Mouse (Mus musculus): ENCODE measurements around the gene Ctsd. TPM values are rescaled to one million over a fixed set of nuclear protein-coding genes. Genes with fewer than 3 reads are reported as not detected.
"Not testable (repeated sequence)": the region's sequence is repeated elsewhere in the genome, so short reads cannot be mapped to it uniquely, and the experiment has no call there.

The Ctsd gene
- total RNA-seq, 2 experiments from 2014 or later = 115 to 170 TPM

- ATAC-seq (replicated peaks; ENCODE audit: poor library complexity) = 0 out of 2 replicates have a peak, but pooled peaks have one; percentile 1
Observed at GRCm38 (mm10) chr7:142341564-142342246, 46.1 kb downstream of the Ctsd start.

- ATAC-seq (replicated peaks; ENCODE audit: poor library complexity) = peak; percentile 91
Observed at GRCm38 (mm10) chr7:142340269-142340970, 47.4 kb downstream of the Ctsd start.

GRCm38 (mm10) chr7:142335151-142335550 lies 52.7 kb downstream of the Ctsd start:
- no peak for ATAC-seq (replicated peaks; ENCODE audit: poor library complexity)

GRCm38 (mm10) chr7:142334246-142334645 lies 53.6 kb downstream of the Ctsd start:
- ATAC-seq (replicated peaks; ENCODE audit: poor library complexity) = peak; percentile 90

GRCm38 (mm10) chr7:142332741-142333140 lies 55.1 kb downstream of the Ctsd start:
- ATAC-seq (replicated peaks; ENCODE audit: poor library complexity) = not testable (repeated sequence)

- ATAC-seq (replicated peaks; ENCODE audit: poor library complexity) = no peak
Observed at GRCm38 (mm10) chr7:142331281-142331680, 56.6 kb downstream of the Ctsd start.

- no peak; the same call in 1 of the 2 replicates for ATAC-seq (replicated peaks; ENCODE audit: poor library complexity)
Observed at GRCm38 (mm10) chr7:142330271-142330724, 57.5 kb downstream of the Ctsd start.

GRCm38 (mm10) chr7:142328507-142328906 lies 59.3 kb downstream of the Ctsd start:
- ATAC-seq (replicated peaks; ENCODE audit: poor library complexity) = no peak

GRCm38 (mm10) chr7:142326714-142327445 lies 61.0 kb downstream of the Ctsd start:
- no peak for ATAC-seq (replicated peaks; ENCODE audit: poor library complexity)

Other genes starting within 250 kb of the Ctsd start
- not detected in 2 replicates for gene Gm45337, start 243.4 kb downstream of the Ctsd start, total RNA-seq (2015)
- not detected in 2 replicates for gene Gm45337, start 243.4 kb downstream of the Ctsd start, total RNA-seq (2017)
- gene Gm29735, start 230.9 kb downstream of the Ctsd start, total RNA-seq (2015) = not detected in 2 replicates
- not detected in 2 replicates for gene Gm29735, start 230.9 kb downstream of the Ctsd start, total RNA-seq (2017)
- not detected in 2 replicates for gene Gm4553, start 222.3 kb downstream of the Ctsd start, total RNA-seq (2015)
- gene Gm4553, start 222.3 kb downstream of the Ctsd start, total RNA-seq (2017) = not detected in 2 replicates
- not detected in 2 replicates for gene Krtap5-2, start 212.0 kb downstream of the Ctsd start, total RNA-seq (2015)
- not detected in 2 replicates for gene Krtap5-2, start 212.0 kb downstream of the Ctsd start, total RNA-seq (2017)
- not detected in 2 replicates for gene Gm10153, start 197.6 kb downstream of the Ctsd start, total RNA-seq (2015)
- not detected in 2 replicates for gene Gm10153, start 197.6 kb downstream of the Ctsd start, total RNA-seq (2017)
- gene Krtap5-3, start 186.7 kb downstream of the Ctsd start, total RNA-seq (2015) = not detected in 2 replicates
- gene Krtap5-3, start 186.7 kb downstream of the Ctsd start, total RNA-seq (2017) = not detected in 2 replicates
- gene Gm7579, start 176.2 kb downstream of the Ctsd start, total RNA-seq (2015) = not detected in 2 replicates
- not detected in 2 replicates for gene Gm7579, start 176.2 kb downstream of the Ctsd start, total RNA-seq (2017)
- not detected in 2 replicates for gene Krtap5-5, start 158.1 kb downstream of the Ctsd start, total RNA-seq (2015)
- not detected in 2 replicates for gene Krtap5-5, start 158.1 kb downstream of the Ctsd start, total RNA-seq (2017)
- gene Gm40460, start 147.0 kb downstream of the Ctsd start, total RNA-seq (2015) = not detected in 2 replicates
- gene Gm40460, start 147.0 kb downstream of the Ctsd start, total RNA-seq (2017) = not detected in 2 replicates
- gene Gm2431, start 129.7 kb downstream of the Ctsd start, total RNA-seq (2015) = not detected in 2 replicates
- not detected in 2 replicates for gene Gm2431, start 129.7 kb downstream of the Ctsd start, total RNA-seq (2017)
- not detected in 2 replicates for gene Gm4559, start 113.7 kb downstream of the Ctsd start, total RNA-seq (2015)
- gene Gm4559, start 113.7 kb downstream of the Ctsd start, total RNA-seq (2017) = not detected in 2 replicates
- gene Krtap5-1, start 90.9 kb downstream of the Ctsd start, total RNA-seq (2015) = not detected in 2 replicates
- not detected in 2 replicates for gene Krtap5-1, start 90.9 kb downstream of the Ctsd start, total RNA-seq (2017)
- not detected in 2 replicates for gene Krtap5-4, start 84.5 kb downstream of the Ctsd start, total RNA-seq (2015)
- not detected in 2 replicates for gene Krtap5-4, start 84.5 kb downstream of the Ctsd start, total RNA-seq (2017)
- not detected in 2 replicates for gene Ifitm10, start 14.3 kb downstream of the Ctsd start, total RNA-seq (2015)
- gene Ifitm10, start 14.3 kb downstream of the Ctsd start, total RNA-seq (2017) = not detected in 2 replicates
- gene Gm49369, start 5.4 kb downstream of the Ctsd start, total RNA-seq (2015) = not detected in 2 replicates
- 25.2 and 59.0 TPM in 2 replicates for gene Gm49369, start 5.4 kb downstream of the Ctsd start, total RNA-seq (2017)
- gene Syt8, start 46.8 kb upstream of the Ctsd start, total RNA-seq (2015) = not detected in 2 replicates
- gene Syt8, start 46.8 kb upstream of the Ctsd start, total RNA-seq (2017) = not detected in 2 replicates
- 6.0 and 8.0 TPM in 2 replicates for gene Tnni2, start 53.8 kb upstream of the Ctsd start, total RNA-seq (2015)
- 2.4 and 7.7 TPM in 2 replicates for gene Tnni2, start 53.8 kb upstream of the Ctsd start, total RNA-seq (2017)
- 45.9 and 75.5 TPM in 2 replicates for gene Lsp1, start 72.8 kb upstream of the Ctsd start, total RNA-seq (2015)
- gene Lsp1, start 72.8 kb upstream of the Ctsd start, total RNA-seq (2017) = 65.5 and 67.5 TPM in 2 replicates
- gene Tnnt3, start 110.8 kb upstream of the Ctsd start, total RNA-seq (2015) = 0.20 TPM in 1 of 2 replicates, not detected in the other
- not detected in 2 replicates for gene Tnnt3, start 110.8 kb upstream of the Ctsd start, total RNA-seq (2017)
- 10.4 and 11.8 TPM in 2 replicates for gene Mrpl23, start 144.6 kb upstream of the Ctsd start, total RNA-seq (2015)
- 45.9 and 63.4 TPM in 2 replicates for gene Mrpl23, start 144.6 kb upstream of the Ctsd start, total RNA-seq (2017)